Mouse (Mus musculus) heart, adult 8-10 months (tissue): Measurements from ENCODE around the gene Tymp. TPM values are rescaled to one million over a fixed set of nuclear protein-coding genes. Genes with fewer than 3 reads are reported as not detected.

Experiments
- DNase-seq: peaks from one replicate; pipeline ENCODE4 v3.0.0; 2022; ENCODE audit warnings: low spot score
- total RNA-seq, 4 experiments: library from RNA; stranded (reverse); gene quantifications; 2 replicates each; pipeline ENCODE4 v1.2.4; 2022

Tymp gene
- total RNA-seq, 4 experiments from 2014 or later = 0.22 to 0.72 (median 0.31) TPM

GRCm38 (mm10) chr15:89374340-89374739 lies 2.5 kb downstream of the Tymp start:
- no peak for DNase-seq

GRCm38 (mm10) chr15:89373762-89374248 lies 3.0 kb downstream of the Tymp start, which contains the start of gene Sco2:
TSS of gene Sco2 (minus strand) at chr15:89373846.
- peak; percentile 89 for DNase-seq

- DNase-seq = peak; percentile 83
Measured at GRCm38 (mm10) chr15:89373027-89373761, 3.6 kb downstream of the Tymp start.

- DNase-seq = no peak
Measured at GRCm38 (mm10) chr15:89372536-89372935, 4.3 kb downstream of the Tymp start.

- DNase-seq = no peak
Measured at GRCm38 (mm10) chr15:89372068-89372467, 4.8 kb downstream of the Tymp start.

- DNase-seq = no peak
Measured at GRCm38 (mm10) chr15:89365141-89365551, 11.7 kb downstream of the Tymp start.

- DNase-seq = no peak
Measured at GRCm38 (mm10) chr15:89363051-89363450, 13.8 kb downstream of the Tymp start.

GRCm38 (mm10) chr15:89358784-89359183 lies 18.1 kb downstream of the Tymp start:
- DNase-seq = no peak

- no peak for DNase-seq
Measured at GRCm38 (mm10) chr15:89356372-89356771, 20.5 kb downstream of the Tymp start.

GRCm38 (mm10) chr15:89355241-89356187 lies 21.3 kb downstream of the Tymp start, which contains the start of the genes Lmf2 and Ncaph2:
TSS of gene Lmf2 (minus strand) at chr15:89355659.
TSS of gene Ncaph2 (plus strand) at chr15:89355719.
- peak; percentile 95 for DNase-seq

- no peak for DNase-seq
Measured at GRCm38 (mm10) chr15:89354455-89354854, 22.4 kb downstream of the Tymp start.

- DNase-seq = no peak
Measured at GRCm38 (mm10) chr15:89353837-89354236, 23.0 kb downstream of the Tymp start.

- no peak for DNase-seq
Measured at GRCm38 (mm10) chr15:89352795-89353194, 24.0 kb downstream of the Tymp start.

- DNase-seq = no peak
Measured at GRCm38 (mm10) chr15:89352054-89352453, 24.8 kb downstream of the Tymp start.

- no peak for DNase-seq
Measured at GRCm38 (mm10) chr15:89351302-89351701, 25.5 kb downstream of the Tymp start.

- DNase-seq = peak; percentile 33
Measured at GRCm38 (mm10) chr15:89350447-89350846, 26.4 kb downstream of the Tymp start.

- DNase-seq = no peak
Measured at GRCm38 (mm10) chr15:89343325-89343724, 33.5 kb downstream of the Tymp start.

- DNase-seq = no peak
Measured at GRCm38 (mm10) chr15:89341678-89342077, 35.2 kb downstream of the Tymp start.

GRCm38 (mm10) chr15:89340136-89340535 lies 36.7 kb downstream of the Tymp start:
- no peak for DNase-seq

GRCm38 (mm10) chr15:89339696-89340095 lies 37.1 kb downstream of the Tymp start:
- DNase-seq = no peak

GRCm38 (mm10) chr15:89336422-89336821 lies 40.4 kb downstream of the Tymp start:
- no peak for DNase-seq
